Mouse (Mus musculus) adrenal gland, adult (tissue): Measurements from ENCODE around the gene Strn.
A peak's percentile ranks its signal among the peaks of the same experiment; 100 is the strongest.

Experiments
- DNase-seq, 2 experiments: peaks; one replicate each; pipeline ENCODE4 v3.0.0; 2022 to 2023; ENCODE audit warnings: low spot score in 1 of 2; ENCODE audit not compliant: inconsistent age in 2 of 2

Gene Strn

GRCm38 (mm10) chr17:78620740-78621139 is 116.3 kb downstream of the Strn start:
- no peak for DNase-seq

DNA sequence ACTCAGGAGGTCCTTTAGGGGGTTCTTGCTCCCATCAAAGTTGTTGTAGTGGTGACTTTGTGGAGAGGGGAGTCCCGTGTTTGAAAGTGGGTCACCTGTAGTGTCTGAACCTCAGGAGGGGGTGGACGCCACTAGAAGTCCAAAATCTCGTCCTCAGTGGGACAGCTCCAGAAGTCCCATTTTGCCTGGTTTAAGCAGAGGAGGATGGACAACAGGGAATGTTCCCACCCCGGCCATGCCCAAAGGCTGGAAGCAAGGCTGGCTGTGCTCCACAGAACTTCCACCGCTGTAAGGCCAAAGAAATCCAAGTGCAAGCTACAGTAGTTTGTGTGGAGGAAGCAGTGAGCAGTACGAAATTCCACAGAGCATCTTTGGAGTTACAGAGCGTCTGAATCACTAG is 117.0 kb downstream of the Strn start:
- no peak for DNase-seq

DNA sequence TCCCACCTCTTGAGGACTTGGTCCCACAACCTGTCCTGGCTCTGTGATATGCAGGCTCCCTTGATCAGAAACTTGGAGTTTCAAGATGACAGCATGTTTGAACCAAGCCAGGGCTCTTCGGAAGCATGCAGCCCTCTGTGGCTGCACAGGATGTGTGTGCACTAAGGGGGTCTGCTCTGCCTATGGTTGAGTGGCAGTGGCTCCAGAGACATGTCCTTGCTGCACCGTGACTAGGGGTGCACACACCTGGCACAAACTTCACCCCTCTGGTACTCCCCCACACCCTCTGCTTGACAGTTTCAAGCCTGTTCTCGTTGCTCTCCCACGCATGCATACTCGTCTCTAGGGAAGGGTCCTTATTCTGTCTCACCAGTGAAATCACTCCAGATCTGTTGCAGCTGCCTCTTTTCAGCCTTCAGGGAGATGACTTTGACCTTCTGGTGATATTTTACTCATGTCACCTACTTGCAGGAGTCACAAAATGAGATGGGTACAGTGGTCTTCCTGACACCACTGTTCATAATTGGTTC is 118.8 kb downstream of the Strn start:
- DNase-seq = no peak

DNA sequence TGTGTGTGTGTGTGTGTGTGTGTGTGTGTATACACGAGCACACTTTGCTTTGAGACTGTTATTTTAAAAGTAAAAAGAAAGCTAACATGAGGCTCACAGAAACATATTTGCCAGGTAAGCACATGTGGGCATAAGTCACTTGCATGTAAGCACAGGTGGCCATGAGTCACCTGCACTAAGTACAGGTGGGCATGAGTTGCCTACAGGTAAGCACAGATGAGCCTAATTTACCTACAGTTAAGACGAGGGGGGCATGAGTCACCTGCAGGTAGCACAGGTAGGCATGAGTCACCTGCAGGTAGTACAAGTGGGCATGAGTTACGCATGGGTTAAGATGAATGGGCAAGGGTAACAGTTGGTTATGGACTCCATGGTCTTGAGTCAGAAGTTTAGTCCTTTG is 121.9 kb downstream of the Strn start:
- no peak for DNase-seq

GRCm38 (mm10) chr17:78614481-78614880 is 122.5 kb downstream of the Strn start:
- DNase-seq = no peak

GRCm38 (mm10) chr17:78611117-78611516 is 125.9 kb downstream of the Strn start:
- DNase-seq = peak in 1 of 2 experiments; percentile 47

DNA sequence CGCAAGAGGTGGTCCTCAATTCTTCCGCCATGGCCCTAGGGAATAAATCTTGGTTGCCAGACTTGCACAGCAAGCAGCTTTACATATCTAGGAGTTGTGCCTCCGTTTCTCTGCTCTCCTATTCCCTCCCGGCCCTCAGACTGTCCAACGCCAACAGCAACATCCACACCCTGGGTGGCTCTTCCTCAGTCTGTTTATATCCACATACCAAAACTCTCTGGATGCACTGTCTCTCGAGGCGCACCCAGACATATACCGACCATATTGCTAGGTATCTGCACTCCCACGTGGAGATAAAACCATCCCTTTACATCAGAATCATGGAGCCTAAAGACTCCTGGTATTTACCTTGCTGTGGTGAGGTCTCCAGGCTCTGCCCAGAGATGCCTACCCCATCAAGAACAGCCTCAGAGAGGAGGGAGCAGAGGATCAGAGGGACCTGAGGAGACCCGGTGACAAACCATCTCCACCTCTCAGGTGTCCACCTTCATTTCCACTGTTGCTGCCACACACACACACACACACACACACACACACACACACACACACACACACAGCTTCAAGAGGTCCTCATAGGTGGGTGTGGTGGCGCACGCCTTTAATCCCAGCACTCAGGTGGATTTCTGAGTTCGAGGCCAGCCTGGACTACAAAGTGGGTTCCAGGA is 127.7 kb downstream of the Strn start:
- no peak for DNase-seq

DNA sequence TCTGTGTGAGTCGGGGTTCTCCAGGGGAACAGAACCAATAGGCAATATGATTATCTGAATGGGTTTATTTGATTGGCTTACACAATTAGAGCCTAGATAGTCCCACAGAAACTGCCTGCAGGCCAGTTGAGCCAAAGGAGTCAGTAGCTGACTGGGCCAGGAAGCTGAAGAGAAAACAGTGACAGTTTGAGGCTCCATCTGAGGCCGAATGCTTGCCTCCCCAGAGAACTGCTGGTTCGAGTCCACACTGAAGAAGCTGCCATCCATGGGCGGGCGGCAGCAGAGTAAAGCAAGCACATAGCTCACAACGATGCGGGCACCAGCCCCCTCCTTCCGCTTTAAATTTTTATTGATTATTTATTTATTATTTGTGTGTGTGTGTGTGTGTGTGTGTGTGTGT is 128.3 kb downstream of the Strn start:
- no peak for DNase-seq

GRCm38 (mm10) chr17:78608135-78608670 is 128.8 kb downstream of the Strn start:
- peak in 1 of 2 experiments; percentile 35 for DNase-seq

- DNase-seq = peak; percentile 40 to 77
These were observed 132.6 kb downstream of the Strn start for GRCm38 (mm10) chr17:78604431-78604830.

DNA sequence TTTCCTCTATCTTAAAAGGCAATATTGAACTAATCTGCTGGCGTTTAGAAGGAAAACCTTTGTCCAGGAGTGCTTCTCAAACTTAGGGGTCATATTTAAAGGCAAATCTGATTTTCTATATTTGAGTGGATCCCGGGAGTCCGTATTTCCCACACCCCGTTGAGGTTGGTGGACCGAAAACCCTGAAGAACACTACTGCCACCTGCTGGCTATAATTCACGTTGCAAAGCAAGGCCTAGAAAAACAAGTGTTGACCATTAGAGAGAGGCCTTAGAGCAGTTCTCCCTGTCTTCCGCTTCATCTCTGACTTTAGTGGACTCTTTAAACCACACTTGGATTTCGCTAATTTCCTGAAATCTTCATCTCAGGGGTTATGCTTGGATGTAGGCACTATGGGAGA is 133.1 kb downstream of the Strn start:
- peak; percentile 70 to 89 for DNase-seq

DNA sequence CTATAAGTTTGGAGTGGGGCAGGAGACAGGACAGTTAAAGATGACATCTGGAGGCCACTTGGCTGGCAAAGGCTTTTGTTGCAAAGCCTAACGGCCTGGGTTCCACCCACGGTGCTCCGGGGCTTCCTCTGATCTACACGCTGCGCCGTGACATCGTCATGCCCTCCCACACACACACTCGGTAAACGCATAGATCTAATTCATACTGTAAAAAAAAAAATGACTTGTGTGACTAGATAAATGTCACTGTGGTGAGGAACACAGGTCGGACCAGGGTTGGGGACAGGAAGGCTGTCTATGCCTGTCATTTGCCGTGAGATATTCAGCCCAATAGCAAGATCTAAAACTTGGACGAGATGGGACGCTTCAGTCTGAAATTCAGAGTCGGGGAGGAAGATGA is 134.7 kb downstream of the Strn start:
- DNase-seq = no peak

DNA sequence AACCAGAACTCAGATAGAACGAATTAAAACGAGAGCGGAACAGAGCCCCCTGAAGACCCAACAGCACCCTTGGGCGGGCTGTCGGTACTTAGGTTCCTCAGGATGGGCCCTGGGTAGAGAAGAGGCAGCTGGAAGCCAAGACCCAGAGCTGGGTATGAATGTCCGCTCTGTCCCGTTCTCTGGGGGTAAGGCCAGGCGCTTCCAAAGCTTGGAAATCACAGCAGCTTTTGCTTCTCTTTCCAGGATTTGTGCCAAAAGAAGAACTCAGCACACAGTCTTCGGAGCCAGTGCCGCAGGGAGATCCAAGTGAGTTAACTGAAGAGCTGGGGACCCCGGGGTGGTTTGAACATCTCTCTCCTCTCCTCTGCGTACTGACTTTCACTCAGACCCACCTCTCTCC is 135.4 kb downstream of the Strn start:
- DNase-seq = no peak

DNA sequence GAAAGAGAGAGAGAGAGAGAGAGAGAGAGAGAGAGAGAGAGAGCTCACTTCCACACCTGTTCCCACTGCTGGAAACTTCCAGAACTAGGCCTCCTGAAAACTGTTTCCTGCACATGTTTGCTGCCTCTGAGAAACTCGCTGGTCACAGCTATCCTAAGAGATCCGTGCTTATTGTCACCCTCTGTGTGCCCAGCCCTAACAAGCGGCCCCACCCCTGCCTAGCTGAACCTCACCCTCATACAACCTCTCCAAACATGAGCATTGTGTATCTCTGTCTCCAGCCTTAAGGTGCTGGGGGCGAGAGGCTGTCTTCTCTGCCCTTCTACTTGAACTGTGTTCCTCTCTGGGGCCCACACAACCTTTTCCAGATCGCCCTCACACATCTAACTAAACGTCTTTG is 136.0 kb downstream of the Strn start:
- no peak for DNase-seq
